Mouse (Mus musculus): ENCODE measurements at regions not wholly inside any gene's neighbourhood (a gene's known extent, or its start where the extent isn't known, plus 50 kb on each side); places are given as distances from the start of the nearest gene placed in this dataset.
"Not testable (repeated sequence)": the region's sequence is repeated elsewhere in the genome, so short reads cannot be mapped to it uniquely, and the experiment has no call there.

DNA sequence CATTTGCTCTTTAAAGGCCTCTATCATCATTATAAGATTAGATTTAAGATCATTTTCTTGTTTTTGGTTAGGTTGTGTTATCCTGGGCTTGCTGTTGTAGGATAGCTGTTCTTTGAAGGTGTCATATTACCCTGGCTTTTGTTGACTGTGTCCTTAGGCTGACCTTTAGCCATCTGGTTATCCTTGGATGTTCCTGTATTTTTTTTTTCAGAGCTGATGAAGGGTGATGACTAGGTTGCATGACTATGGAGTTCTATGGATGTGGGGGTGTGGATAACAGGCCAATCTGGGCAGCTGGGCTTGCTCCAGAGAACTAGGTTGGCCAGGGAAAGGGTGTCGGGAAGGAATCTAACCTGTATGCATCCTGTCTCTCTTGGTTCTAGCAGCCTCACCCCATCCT lies 74.2 kb downstream of the Dmrta1 start:
- no peak for DNase-seq

DNA sequence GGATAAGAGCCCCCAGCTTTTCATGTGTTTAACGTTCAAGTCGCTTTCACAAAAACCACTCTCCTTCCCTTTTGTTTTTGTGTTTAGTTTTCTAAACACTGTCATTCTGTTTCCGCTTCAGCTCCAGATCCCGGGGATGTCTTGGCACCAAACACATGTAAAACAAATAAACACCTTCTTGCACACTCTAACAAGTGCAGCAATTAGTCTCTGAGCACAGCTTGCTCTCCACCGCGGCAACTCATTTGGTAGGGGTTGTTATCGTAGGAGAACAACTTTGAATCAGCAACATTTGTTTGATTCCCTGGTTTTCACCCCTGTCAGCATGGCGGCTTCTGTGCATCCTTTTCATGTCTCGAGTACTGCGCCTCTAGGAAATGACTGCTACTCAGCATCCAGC lies 97.0 kb downstream of the Dmrta1 start:
- no peak for DNase-seq

DNA sequence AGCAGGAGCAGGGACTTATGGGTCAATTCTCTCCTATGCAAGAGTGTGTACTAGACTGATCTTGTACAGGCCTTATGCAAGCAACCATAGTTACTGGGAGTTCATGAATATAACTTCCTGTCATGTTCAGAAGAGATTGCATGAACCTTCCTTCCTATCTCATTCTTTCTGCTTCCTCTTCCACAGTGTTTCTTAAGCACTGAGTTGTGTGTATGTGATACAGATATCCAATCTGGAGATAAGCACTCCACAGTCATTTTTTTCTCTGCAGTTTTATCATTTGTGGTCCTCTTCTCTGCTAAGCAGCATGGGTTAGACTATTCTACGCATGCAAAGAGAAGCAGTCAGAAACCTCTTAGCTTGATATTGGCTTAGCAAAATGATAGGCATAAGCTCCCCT lies 102.3 kb downstream of the Dmrta1 start:
- no peak for DNase-seq

DNA sequence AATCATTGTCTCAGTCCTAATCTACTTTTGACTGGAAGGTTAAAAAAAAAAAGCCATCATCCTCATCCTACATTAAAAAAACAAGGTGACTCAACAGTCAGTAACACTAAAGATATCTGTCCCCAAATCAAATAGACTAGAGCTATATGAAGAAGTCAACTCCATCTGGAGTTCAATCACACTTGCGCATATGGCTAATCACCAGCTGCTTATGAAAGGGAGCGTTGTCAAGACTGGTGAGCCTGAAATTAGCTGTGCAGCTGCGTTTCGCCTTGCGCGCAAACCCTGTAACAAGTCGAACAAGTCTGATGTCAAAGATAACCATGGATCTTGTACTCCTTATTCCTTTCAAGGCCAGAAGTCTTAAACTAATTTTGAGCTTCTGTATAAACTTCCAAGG lies 137.6 kb downstream of the Dmrta1 start:
- DNase-seq, result no peak

DNA sequence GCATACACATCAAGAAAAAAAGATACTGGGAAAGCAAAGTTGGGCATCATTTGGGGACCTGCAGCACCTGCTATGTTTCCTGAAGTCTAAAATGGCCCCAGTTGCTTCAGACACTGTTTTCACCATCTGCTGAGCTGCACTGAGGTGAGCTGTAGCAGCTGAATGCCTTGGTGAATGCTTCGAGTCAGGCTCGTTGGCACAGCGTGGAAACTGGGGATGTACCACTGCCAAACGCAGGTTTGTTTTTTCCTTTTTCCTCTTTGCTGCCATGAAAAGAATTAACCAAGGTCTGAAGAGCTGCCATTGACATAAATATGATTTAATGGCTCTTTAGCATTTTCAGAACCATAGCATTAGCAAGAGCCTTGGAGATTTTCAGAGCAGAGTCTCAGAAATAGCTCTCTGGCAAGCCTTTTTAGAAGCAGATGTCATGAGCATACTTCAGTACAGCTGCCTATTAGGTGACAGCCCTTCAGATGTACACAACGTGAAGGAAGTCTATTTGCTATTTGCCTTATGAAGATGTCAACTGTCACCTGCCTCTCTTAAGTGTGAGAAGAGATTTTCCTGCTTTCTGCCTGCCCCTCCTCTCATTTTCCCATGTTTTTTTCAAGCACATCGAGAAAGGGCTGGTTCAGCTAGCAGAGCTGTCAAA lies 155.4 kb downstream of the Dmrta1 start:
- no peak for DNase-seq

DNA sequence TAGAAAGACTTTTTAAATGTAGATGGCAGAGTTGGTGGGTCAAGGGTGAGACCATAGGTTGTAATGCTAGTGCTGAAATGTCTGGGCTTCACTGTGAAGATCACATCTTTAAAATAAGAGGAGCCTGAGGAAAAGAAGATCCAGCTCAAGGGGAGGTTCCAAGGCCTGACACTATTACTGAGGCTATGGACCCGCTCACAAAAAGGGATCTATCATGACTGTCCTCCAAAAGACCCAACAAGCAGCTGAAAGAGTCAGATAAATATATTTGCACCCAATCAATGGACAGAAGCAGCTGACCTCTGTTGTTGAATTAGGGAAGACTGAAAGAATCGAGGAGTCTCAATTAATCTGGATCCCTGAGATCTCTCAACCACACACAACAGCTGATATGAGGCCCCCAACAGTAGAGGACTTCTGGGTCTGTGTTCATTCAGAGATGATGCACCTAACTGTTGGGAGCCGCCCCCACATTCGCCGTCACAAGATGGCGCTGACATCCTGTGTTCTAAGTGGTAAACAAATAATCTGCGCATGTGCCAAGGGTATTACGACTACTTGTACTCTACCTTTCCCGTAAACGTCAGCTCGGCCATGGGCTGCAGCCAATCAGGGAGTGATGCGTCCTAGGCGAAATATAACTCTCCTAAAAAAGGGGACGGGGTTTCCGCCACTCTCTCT lies 196.3 kb downstream of the Dmrta1 start:
- DNase-seq, result peak; percentile 26

DNA sequence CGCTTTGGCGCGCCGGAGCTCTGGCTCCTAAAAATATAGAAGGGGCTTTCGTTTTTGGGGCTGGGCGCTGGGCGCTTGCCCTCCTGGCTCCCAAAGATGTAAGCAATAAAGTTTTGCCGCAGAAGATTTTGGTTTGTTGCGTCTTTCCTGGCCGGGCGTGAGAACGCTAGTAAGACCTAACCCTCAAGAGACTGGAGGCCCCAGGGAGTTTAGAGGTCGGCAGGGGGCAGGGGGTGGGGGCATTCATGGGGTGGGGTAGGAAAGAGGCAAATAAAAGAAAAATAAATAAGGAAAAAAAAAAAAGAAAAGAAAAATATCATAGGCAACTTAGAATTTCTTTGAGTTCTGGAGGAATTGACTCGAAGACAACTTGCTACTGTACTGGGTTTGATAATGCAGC lies 196.9 kb downstream of the Dmrta1 start:
- not testable (repeated sequence) for DNase-seq

DNA sequence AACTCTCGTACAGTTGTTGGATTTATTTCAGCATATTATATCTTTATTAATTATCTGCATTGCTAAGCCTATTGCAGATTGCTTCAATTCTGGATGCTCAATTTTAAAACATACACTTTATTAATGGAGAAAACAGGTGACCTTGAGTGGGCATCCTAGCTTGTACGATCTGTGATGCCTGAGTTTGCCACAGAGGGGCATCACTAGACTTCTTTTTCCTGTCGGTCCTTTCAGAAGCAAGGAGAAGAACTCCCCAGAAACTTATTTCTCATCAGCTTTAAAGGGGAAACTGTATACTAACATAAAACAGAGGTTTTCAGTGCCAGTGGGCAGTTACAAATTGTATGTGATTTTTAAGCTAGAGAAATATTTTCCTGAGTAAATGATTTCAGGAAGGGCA lies 201.8 kb downstream of the Dmrta1 start:
- no peak for DNase-seq

DNA sequence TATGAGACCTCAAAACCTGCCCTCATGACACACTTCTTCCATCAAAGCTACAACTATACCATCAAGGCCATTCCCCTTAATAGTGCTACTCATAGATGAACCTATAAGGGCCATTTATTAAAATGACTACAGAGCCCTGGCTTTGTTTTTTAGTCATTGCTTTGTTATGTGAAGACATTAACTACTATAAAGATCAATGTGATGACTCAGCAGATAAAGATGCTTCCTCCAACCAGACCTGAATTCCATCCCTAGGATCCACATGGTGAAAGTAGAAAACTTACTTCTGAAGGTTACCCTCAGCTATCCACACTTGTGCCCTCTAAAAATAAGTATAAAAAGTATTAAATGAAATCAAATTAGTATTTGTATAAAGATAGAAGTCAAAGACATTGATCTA lies 230.4 kb downstream of the Dmrta1 start:
- DNase-seq, result no peak

DNA sequence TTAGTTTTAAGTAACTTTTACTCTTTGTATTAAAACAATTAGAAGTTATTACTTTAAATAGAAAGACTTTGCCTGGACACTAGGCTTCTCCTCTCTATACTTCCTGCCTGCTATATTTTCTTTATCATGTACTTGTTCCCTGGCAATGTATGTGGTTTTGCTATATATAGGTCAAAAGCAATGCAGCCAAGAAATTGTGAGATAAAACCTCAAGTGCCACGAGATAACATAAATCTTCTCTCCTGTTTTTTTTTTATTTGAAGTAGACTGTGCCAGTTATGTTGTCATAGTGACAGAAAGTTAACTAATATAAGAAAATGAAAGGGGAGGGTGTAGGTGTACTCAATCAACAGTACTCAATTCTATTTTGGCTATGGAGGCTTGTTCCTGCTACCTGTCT lies 258.4 kb downstream of the Dmrta1 start:
- no peak for DNase-seq

DNA sequence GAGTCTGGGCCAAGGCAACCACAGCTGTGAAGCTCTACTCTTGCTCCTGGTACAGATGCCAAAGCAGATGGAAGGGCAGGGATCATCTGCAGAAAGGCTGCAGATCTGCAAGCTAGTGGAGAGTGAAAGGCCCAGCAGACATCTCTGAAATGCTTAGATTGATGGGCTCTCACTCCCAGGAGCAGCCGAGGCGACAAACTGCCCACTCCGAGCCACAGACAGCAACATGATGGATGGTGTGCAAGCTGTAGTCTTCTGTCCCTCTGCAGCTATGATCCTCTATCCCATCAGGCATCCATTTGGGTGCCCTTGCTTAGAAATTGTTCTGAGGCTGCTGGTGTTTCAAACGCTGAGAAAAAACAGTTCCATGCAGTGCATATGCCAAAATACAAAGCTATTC lies 262.1 kb downstream of the Dmrta1 start:
- DNase-seq, result no peak

DNA sequence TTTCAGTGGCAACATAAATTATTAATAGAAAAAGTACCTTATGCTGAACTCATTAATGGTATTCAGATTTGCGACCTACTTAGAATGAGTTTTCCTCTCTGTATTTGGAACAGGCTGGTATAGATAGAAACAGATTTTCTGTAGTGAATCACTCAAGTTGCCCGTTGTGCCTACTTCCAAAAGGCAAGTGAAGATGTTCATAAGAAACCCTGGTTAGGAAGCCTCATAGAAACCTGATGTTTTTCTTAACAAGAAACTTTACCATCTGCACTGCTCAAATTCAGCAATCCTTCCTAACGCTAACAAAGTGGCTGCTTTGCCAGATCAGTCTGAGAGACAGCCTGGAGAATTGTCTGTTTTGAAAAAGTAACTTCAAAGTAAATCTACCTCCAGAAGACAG lies 242.5 kb upstream of the Zfp352 start:
- DNase-seq, result no peak

DNA sequence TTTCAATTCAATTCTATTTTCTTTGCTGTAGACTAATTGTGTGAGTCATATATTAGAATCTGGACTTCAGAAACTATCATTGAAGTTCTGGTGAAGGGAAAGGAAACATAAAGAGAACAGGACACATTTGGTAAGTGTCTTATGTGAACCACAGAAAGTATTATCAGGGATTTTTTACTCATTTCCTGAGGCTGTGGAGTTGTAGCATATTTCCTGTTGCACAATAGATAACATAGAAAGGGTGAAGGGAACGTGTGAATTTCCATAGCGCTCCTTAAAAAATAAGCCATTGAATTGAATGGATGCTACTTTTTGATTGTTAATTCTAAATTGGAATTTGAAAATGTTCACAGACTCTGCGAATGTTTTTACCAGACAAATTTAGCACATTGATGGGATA lies 215.2 kb upstream of the Zfp352 start:
- DNase-seq, result no peak

DNA sequence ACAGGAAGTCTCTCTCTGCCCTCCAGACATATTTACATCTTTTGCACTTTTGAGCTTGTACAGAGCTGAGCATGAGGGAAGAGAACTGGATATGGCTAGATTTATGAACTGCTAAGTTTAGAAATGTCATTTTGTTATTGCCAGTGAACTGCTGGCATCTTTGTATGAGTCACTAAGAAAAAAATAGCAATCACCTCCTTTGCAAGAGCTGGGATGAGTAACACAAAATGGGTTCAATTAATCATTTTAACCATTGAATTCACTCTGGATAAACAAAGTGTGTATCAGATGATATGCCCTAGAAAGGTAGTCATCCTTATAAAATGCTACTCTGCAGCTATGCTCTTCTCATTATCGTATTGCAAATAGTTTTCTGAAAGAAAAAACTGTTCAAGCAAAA lies 214.7 kb upstream of the Zfp352 start:
- DNase-seq, result no peak

DNA sequence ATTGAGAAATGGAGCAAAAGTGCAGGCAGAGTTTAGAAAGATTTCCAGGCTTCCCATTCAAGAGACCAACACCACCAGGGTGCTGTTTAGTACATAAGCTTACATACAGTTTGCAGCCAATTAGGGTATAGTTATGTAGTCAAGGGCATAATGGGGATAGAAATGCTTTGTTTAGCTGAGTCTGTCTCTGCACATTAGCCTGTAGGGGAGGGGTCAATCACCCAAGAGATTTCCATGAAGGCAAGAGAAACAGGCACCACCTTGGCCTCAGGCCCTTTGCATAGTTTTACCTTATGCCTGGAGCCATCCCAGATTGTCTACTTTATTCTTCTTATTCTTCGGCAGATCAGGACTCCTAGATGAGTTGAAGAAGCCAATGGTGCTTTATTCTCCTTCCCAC lies 205.9 kb upstream of the Zfp352 start:
- no peak for DNase-seq

DNA sequence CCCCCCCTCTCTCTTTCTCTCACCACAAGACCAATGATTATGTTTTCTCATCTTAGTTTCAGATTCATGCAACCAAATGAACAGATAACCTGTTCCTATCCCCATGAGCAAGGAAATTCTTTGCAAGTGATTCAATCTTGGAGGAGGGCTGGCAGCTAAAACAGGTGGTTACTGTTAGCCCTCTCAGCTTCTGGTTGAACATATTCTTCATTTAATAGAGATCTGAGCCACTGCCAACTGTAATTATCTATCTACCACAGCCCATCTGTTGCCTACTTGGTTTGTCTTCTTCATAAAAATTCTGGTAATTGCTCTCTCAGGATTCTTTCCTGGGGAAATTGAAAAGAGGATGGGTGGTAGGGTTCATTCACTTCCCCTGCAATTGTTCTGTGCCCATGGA lies 204.4 kb upstream of the Zfp352 start:
- DNase-seq, result no peak
